10 mouse cellular contexts compared by ENCODE assay signal in the genomic region with DNA sequence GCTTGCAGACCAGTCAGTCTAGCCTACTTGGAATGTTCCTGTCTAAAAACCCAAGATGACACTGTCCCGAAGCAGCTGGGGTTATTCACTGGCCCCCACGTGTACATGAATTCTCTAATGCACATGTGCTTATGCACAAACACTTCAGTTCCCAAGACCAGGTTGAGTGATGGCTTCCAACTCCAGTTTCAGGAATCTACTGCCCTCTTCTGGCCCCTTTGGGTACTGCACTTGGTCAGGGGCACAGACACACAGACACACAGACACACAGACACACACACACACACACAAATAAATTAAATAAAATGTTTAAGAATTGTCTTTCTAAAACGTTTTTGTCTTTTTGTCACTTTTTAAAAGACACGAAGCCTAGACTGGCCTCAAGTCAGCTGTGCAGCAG.
A peak's percentile ranks its signal among the peaks of the same experiment; 100 is the strongest.
DNase-seq lines count a peak whose midpoint lies in the region; ATAC-seq and TF ChIP-seq lines count a peak whose summit lies in the region.
"Had no signal": no experiment of that assay in that cellular context is flagged by ENCODE, and none has a peak within 500 bp of the region (broad histone marks: within the 10 kb centered on the region; RNA-seq: fewer than 3 reads in every experiment).

No protein-coding gene starts in this region.

- H3K4me2 ChIP-seq in forebrain, embryonic 13.5 days = no peak overlapping the region
- H3K4me2 ChIP-seq: embryonic facial prominence, embryonic 12.5 days; neural tube, embryonic 12.5 days had no signal

- no peaks in the 10 kb centered on the region for H3K36me3 ChIP-seq in E14TG2a.4 (ENCODE audit: insufficient read depth, low read length)
- no peaks in the 10 kb centered on the region for H3K36me3 ChIP-seq in forebrain, embryonic 13.5 days (ENCODE audit: poor library complexity, severe bottlenecking)
- H3K36me3 ChIP-seq: embryonic facial prominence, embryonic 12.5 days; neural tube, embryonic 12.5 days had no signal

- 84% methylated on average over 4 of the region's 4 CpGs for WGBS in forebrain, embryonic 13.5 days

- peaks cover 29% of the 10 kb centered on the region for H3K4me1 ChIP-seq in E14TG2a.4 (replicated peaks; ENCODE audit: low read depth, low read length)
- peaks cover 8% of the 10 kb centered on the region for H3K4me1 ChIP-seq in bone marrow macrophage, adult 2 months (ENCODE audit: control insufficient read depth, insufficient read depth, low read length)
- no peaks in the 10 kb centered on the region for H3K4me1 ChIP-seq in forebrain, embryonic 13.5 days
- H3K4me1 ChIP-seq: neural tube, embryonic 12.5 days had no signal

- TF ChIP-seq CTCF in E14TG2a.4 (conservative IDR thresholded peaks at IDR 0.05; ENCODE audit: low read length) = peak; percentile 92
- TF ChIP-seq CTCF in bone marrow macrophage, adult 2 months (IDR thresholded peaks at IDR 0.05; ENCODE audit: low read depth, low read length) = peak; percentile 76

- no peak overlapping the region for H3K4me3 ChIP-seq in E14TG2a.4 (replicated peaks; ENCODE audit: low read length)
- no peak overlapping the region for H3K4me3 ChIP-seq in bone marrow macrophage, adult 2 months (ENCODE audit: insufficient read depth, low read length)
- no peak overlapping the region for H3K4me3 ChIP-seq in forebrain, embryonic 13.5 days
- H3K4me3 ChIP-seq: embryonic facial prominence, embryonic 12.5 days; neural tube, embryonic 12.5 days had no signal

- no peak for TF ChIP-seq POLR2A in bone marrow macrophage, adult 2 months (IDR thresholded peaks at IDR 0.05; ENCODE audit: borderline replicate concordance, low read depth, low read length)

- DNase-seq in kidney, adult 18-20 months = peak; percentile 37
- no peak for DNase-seq in kidney, adult 11 months
- DNase-seq in frontal cortex, postnatal 10 days (ENCODE audit: low spot score in 2 of 2) = no peak

- H3K27me3 ChIP-seq in E14TG2a.4 (ENCODE audit: insufficient read depth, low read length) = no peaks in the 10 kb centered on the region
- no peaks in the 10 kb centered on the region for H3K27me3 ChIP-seq in forebrain, embryonic 13.5 days
- H3K27me3 ChIP-seq: embryonic facial prominence, embryonic 12.5 days; neural tube, embryonic 12.5 days had no signal

- 0 out of 2 replicates have a peak, but pooled peaks have one; percentile 19 for ATAC-seq in neutrophil, adult 5-6 weeks (ENCODE audit: extremely low read depth, insufficient number of reproducible peaks, low FRiP score, poor library complexity, severe bottlenecking)
- no peak for ATAC-seq in erythroblast, adult 5-6 weeks (replicated peaks; ENCODE audit: low FRiP score, poor library complexity, severe bottlenecking)
- no peak for ATAC-seq in forebrain, embryonic 13.5 days

- no peak overlapping the region for H3K9ac ChIP-seq in forebrain, embryonic 13.5 days
- H3K9ac ChIP-seq: embryonic facial prominence, embryonic 12.5 days; neural tube, embryonic 12.5 days had no signal

- H3K27ac ChIP-seq in bone marrow macrophage, adult 2 months (ENCODE audit: insufficient read depth, low read depth, low read length) = no peak overlapping the region
- H3K27ac ChIP-seq in forebrain, embryonic 13.5 days = no peak overlapping the region
- H3K27ac ChIP-seq: embryonic facial prominence, embryonic 12.5 days; neural tube, embryonic 12.5 days had no signal

- H3K9me3 ChIP-seq in E14TG2a.4 (ENCODE audit: low read length) = peaks cover 8% of the 10 kb centered on the region
- H3K9me3 ChIP-seq in forebrain, embryonic 13.5 days (replicated peaks) = no peaks in the 10 kb centered on the region
- H3K9me3 ChIP-seq: embryonic facial prominence, embryonic 12.5 days; neural tube, embryonic 12.5 days had no signal
